Mouse (Mus musculus): ENCODE measurements around the gene Sec16b. TPM values are rescaled to one million over a fixed set of nuclear protein-coding genes. Genes with fewer than 3 reads are reported as not detected.

Sec16b gene
- polyA plus RNA-seq, 1 experiment from 2014 or later, result 1.8 TPM

DNA sequence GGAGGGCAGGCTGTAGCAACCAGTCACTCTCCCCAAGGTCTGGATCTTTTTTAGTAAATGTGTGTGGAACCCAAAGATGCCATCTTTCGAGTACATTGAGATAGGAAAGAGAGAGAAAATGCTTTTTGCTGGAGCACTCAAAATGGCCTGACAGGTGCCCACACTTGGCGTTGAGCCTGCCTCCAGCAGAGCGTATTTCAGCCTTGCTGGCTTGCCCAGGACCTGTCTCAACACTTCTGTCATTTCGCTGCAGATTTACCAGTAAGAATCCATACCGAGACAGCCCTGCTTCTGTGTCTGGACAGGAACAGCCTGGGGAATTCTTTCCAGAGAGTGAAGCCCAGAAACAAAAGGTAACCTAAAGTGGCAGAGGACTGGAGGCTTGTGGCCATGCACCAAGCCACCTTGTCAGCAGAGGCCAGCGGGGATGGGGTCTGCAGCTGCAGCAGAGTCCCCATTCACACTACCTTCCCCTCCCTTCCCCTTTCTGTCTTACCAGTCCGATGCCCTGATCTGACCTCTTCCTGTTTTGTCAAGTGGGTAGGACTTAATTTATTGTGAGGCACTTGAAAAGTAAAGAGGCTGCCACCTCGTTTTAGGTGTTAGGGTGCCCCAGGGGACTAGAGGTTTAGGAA is 26.4 kb downstream of the Sec16b start:
- no peak for ATAC-seq (replicated peaks; ENCODE audit: low FRiP score, low read depth)
- DNase-seq (ENCODE audit: low spot score), result no peak
- no peak overlapping the region for H3K4me3 ChIP-seq (replicated peaks; ENCODE audit: low read depth, low read length)
- H3K4me2 ChIP-seq (ENCODE audit: low read length), result no peak overlapping the region
- H3K4me1 ChIP-seq (replicated peaks; ENCODE audit: insufficient read depth, low read length), result no peaks in the 10 kb centered on the region
- no peaks in the 10 kb centered on the region for H3K9me3 ChIP-seq (replicated peaks; ENCODE audit: low read length)
- H3K9ac ChIP-seq (ENCODE audit: low read depth, low read length), result no peak overlapping the region
- TF ChIP-seq CTCF (IDR thresholded peaks at IDR 0.05; ENCODE audit: low read depth), result no peak
- 49% methylated on average over 8 of the region's 8 CpGs for WGBS
- H3K27ac ChIP-seq, result no peak overlapping the region
- no peaks in the 10 kb centered on the region for H3K36me3 ChIP-seq (ENCODE audit: insufficient read depth, low read length)
- H3K27me3 ChIP-seq (ENCODE audit: insufficient read depth, low read length), result no peaks in the 10 kb centered on the region

DNA sequence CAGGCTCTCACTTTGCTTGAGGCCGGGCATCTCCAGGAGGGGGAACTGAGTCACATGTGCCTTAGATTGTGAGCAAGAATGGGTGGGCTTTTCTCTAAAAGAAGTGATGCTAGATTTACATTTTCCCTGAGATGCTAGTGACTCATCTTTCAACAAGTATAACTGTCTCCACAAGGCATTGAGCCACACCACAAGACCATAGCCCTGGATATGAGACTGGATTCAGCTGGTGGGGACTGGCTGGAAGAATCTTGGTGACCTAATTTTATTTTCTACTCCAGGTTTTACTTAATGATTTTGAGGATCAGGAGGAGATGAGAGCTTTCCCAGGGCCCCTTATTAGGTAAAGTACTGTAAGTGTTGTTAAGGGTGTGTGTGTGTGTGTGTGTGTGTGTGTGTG is 29.0 kb downstream of the Sec16b start:
- ATAC-seq (replicated peaks; ENCODE audit: low FRiP score, low read depth), result no peak
- WGBS, result 100% methylated on average over 1 of the region's 1 CpGs
- Histone ChIP-seq H3K4me3 (replicated peaks; ENCODE audit: low read depth, low read length) (no peak overlapping the region), H3K4me1 (replicated peaks; ENCODE audit: insufficient read depth, low read length) (no peaks in the 10 kb centered on the region), H3K27me3 (ENCODE audit: insufficient read depth, low read length) (no peaks in the 10 kb centered on the region), H3K36me3 (ENCODE audit: insufficient read depth, low read length) (no peaks in the 10 kb centered on the region), H3K27ac (no peak overlapping the region), H3K9ac (ENCODE audit: low read depth, low read length) (no peak overlapping the region), H3K4me2 (ENCODE audit: low read length) (no peak overlapping the region), H3K9me3 (replicated peaks; ENCODE audit: low read length) (no peaks in the 10 kb centered on the region)
- TF ChIP-seq CTCF (IDR thresholded peaks at IDR 0.05; ENCODE audit: low read depth), result no peak
- no peak for DNase-seq (ENCODE audit: low spot score)

DNA sequence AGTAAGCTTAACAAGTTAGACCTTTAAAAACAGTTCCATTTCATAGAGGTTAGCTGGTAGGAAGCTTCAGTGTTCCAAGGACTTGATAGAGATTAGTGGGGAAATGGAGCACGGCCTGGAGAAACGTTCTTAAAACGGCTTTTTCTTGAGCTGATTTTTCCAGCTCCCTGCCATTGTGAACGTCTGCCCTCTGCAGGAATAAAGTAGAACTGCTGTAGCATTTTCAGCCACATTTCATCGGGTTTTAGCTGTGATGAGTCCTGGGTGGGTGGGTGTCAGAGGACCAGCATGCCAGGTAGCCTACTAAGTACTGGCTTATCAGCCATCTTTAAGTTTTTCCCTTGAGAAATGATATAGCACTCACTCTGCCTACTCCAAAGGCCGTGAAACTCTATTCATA is 29.9 kb downstream of the Sec16b start:
- no peak overlapping the region for H3K4me2 ChIP-seq (ENCODE audit: low read length)
- no peak overlapping the region for H3K27ac ChIP-seq
- peak; percentile 94 for TF ChIP-seq CTCF (IDR thresholded peaks at IDR 0.05; ENCODE audit: low read depth)
- peak; percentile 79 for DNase-seq (ENCODE audit: low spot score)
- no peak overlapping the region for H3K9ac ChIP-seq (ENCODE audit: low read depth, low read length)
- no peaks in the 10 kb centered on the region for H3K4me1 ChIP-seq (replicated peaks; ENCODE audit: insufficient read depth, low read length)
- no peak for ATAC-seq (replicated peaks; ENCODE audit: low FRiP score, low read depth)
- H3K4me3 ChIP-seq (replicated peaks; ENCODE audit: low read depth, low read length), result no peak overlapping the region
- no peaks in the 10 kb centered on the region for H3K27me3 ChIP-seq (ENCODE audit: insufficient read depth, low read length)
- WGBS, result 10% methylated on average over 6 of the region's 6 CpGs
- H3K36me3 ChIP-seq (ENCODE audit: insufficient read depth, low read length), result no peaks in the 10 kb centered on the region
- no peaks in the 10 kb centered on the region for H3K9me3 ChIP-seq (replicated peaks; ENCODE audit: low read length)

DNA sequence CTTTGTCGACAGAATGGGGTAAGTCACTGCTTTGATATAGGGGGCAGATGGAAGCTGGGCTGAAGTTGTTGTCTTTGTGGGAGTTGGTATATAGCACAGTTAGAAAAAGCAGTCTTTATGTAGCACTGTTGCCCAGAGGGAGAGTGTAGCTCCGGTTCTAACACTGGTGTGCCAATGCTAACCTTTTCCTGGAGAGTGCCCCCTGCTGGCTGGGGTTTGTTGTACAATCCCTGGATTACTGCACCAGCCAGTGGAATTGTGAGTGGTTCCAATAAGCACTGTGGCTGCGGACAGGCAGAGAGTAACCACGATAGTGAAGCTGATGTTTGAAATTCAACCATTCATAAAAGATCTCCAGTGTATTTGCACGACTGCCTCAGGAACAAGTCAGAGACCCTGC is 31.1 kb downstream of the Sec16b start:
- H3K27ac ChIP-seq, result no peak overlapping the region
- no peaks in the 10 kb centered on the region for H3K9me3 ChIP-seq (replicated peaks; ENCODE audit: low read length)
- H3K4me3 ChIP-seq (replicated peaks; ENCODE audit: low read depth, low read length), result no peak overlapping the region
- no peak for DNase-seq (ENCODE audit: low spot score)
- H3K27me3 ChIP-seq (ENCODE audit: insufficient read depth, low read length), result no peaks in the 10 kb centered on the region
- H3K9ac ChIP-seq (ENCODE audit: low read depth, low read length), result no peak overlapping the region
- H3K4me1 ChIP-seq (replicated peaks; ENCODE audit: insufficient read depth, low read length), result no peaks in the 10 kb centered on the region
- H3K36me3 ChIP-seq (ENCODE audit: insufficient read depth, low read length), result no peaks in the 10 kb centered on the region
- 82% methylated on average over 5 of the region's 5 CpGs for WGBS
- no peak overlapping the region for H3K4me2 ChIP-seq (ENCODE audit: low read length)
- no peak for ATAC-seq (replicated peaks; ENCODE audit: low FRiP score, low read depth)
- TF ChIP-seq CTCF (IDR thresholded peaks at IDR 0.05; ENCODE audit: low read depth), result peak; percentile 34; the same call in 1 of the 2 replicates

DNA sequence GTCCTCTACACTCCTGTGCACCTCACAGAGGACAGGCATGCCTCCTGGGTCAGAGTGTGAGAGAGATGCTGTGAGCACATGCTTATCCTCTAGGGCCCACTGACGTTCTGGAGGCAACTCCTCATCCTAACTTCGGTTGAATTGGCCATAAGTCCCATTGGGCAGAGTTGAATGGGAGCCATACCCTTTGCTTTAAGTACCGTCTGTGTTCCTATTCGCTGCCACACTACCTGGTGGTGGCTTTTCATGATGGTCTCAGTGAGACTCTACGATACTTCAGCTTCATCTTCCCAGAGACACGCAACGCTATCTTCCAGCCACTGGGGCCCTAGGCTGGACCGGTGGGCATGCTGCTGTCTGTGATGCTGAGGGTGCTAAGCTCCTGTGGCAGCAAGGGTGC is 38.5 kb downstream of the Sec16b start:
- H3K9ac ChIP-seq (ENCODE audit: low read depth, low read length), result no peak overlapping the region
- no peak overlapping the region for H3K27ac ChIP-seq
- ATAC-seq (replicated peaks; ENCODE audit: low FRiP score, low read depth), result no peak
- no peak overlapping the region for H3K4me3 ChIP-seq (replicated peaks; ENCODE audit: low read depth, low read length)
- H3K4me2 ChIP-seq (ENCODE audit: low read length), result no peak overlapping the region
- no peaks in the 10 kb centered on the region for H3K9me3 ChIP-seq (replicated peaks; ENCODE audit: low read length)
- no peak for TF ChIP-seq CTCF (IDR thresholded peaks at IDR 0.05; ENCODE audit: low read depth)
- no peaks in the 10 kb centered on the region for H3K27me3 ChIP-seq (ENCODE audit: insufficient read depth, low read length)
- H3K36me3 ChIP-seq (ENCODE audit: insufficient read depth, low read length), result no peaks in the 10 kb centered on the region
- no peaks in the 10 kb centered on the region for H3K4me1 ChIP-seq (replicated peaks; ENCODE audit: insufficient read depth, low read length)
- 95% methylated on average over 8 of the region's 8 CpGs for WGBS
- no peak for DNase-seq (ENCODE audit: low spot score)

DNA sequence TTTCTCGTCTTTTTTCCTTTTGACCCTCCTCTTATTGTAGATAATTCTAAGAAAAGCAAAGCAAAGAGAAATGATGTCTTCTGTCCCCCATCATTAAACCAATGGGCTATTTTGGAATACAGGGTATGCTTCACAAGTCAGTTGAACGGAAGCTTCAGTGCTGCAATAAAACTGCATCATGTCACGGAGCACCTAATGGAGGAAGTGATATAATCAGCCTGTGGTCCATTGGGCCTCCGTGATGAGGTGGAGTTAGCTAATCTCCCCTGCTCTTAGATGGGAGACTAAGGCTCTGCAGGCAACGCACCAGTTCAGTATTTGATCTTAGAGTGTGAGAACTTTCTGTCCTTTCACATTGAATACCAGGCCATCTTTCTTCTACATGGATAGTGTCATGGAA is 41.1 kb downstream of the Sec16b start:
- WGBS, result 69% methylated on average over 5 of the region's 5 CpGs
- H3K36me3 ChIP-seq (ENCODE audit: insufficient read depth, low read length), result no peaks in the 10 kb centered on the region
- no peaks in the 10 kb centered on the region for H3K9me3 ChIP-seq (replicated peaks; ENCODE audit: low read length)
- ATAC-seq (replicated peaks; ENCODE audit: low FRiP score, low read depth), result no peak
- no peak overlapping the region for H3K9ac ChIP-seq (ENCODE audit: low read depth, low read length)
- H3K4me2 ChIP-seq (ENCODE audit: low read length), result no peak overlapping the region
- no peak overlapping the region for H3K27ac ChIP-seq
- H3K27me3 ChIP-seq (ENCODE audit: insufficient read depth, low read length), result no peaks in the 10 kb centered on the region
- TF ChIP-seq CTCF (IDR thresholded peaks at IDR 0.05; ENCODE audit: low read depth), result no peak
- DNase-seq (ENCODE audit: low spot score), result no peak
- H3K4me3 ChIP-seq (replicated peaks; ENCODE audit: low read depth, low read length), result no peak overlapping the region
- H3K4me1 ChIP-seq (replicated peaks; ENCODE audit: insufficient read depth, low read length), result no peaks in the 10 kb centered on the region

DNA sequence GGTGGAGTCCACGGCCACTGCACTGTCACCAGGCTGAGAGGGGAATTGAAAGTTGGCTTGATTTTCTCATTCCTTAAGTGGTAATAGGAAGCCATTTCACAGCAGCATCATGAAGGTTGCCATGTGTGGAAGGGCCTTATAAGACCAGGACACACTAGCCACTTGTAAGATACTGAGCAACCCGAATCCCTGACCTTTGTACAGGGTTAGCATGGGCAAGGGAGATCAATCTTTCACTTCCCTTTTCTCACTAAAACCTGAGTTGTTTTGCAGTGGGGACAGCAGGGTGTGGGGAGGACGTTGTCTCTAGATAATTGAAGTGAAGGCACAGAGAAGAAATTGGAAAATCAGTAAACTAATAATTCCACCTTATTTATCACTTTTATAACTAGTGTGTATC is 43.2 kb downstream of the Sec16b start:
- no peak overlapping the region for H3K4me3 ChIP-seq (replicated peaks; ENCODE audit: low read depth, low read length)
- H3K9ac ChIP-seq (ENCODE audit: low read depth, low read length), result no peak overlapping the region
- H3K4me1 ChIP-seq (replicated peaks; ENCODE audit: insufficient read depth, low read length), result no peaks in the 10 kb centered on the region
- no peaks in the 10 kb centered on the region for H3K36me3 ChIP-seq (ENCODE audit: insufficient read depth, low read length)
- no peak for TF ChIP-seq CTCF (IDR thresholded peaks at IDR 0.05; ENCODE audit: low read depth)
- DNase-seq (ENCODE audit: low spot score), result no peak
- no peak overlapping the region for H3K4me2 ChIP-seq (ENCODE audit: low read length)
- 56% methylated on average over 3 of the region's 3 CpGs for WGBS
- ATAC-seq (replicated peaks; ENCODE audit: low FRiP score, low read depth), result no peak
- H3K27me3 ChIP-seq (ENCODE audit: insufficient read depth, low read length), result no peaks in the 10 kb centered on the region
- no peak overlapping the region for H3K27ac ChIP-seq
- no peaks in the 10 kb centered on the region for H3K9me3 ChIP-seq (replicated peaks; ENCODE audit: low read length)

All from kidney, postnatal 0 days (tissue).